Mouse (Mus musculus): ENCODE results near the gene Esrrb.
A peak's percentile ranks its signal among the peaks of the same experiment; 100 is the strongest.

The Esrrb gene

DNA sequence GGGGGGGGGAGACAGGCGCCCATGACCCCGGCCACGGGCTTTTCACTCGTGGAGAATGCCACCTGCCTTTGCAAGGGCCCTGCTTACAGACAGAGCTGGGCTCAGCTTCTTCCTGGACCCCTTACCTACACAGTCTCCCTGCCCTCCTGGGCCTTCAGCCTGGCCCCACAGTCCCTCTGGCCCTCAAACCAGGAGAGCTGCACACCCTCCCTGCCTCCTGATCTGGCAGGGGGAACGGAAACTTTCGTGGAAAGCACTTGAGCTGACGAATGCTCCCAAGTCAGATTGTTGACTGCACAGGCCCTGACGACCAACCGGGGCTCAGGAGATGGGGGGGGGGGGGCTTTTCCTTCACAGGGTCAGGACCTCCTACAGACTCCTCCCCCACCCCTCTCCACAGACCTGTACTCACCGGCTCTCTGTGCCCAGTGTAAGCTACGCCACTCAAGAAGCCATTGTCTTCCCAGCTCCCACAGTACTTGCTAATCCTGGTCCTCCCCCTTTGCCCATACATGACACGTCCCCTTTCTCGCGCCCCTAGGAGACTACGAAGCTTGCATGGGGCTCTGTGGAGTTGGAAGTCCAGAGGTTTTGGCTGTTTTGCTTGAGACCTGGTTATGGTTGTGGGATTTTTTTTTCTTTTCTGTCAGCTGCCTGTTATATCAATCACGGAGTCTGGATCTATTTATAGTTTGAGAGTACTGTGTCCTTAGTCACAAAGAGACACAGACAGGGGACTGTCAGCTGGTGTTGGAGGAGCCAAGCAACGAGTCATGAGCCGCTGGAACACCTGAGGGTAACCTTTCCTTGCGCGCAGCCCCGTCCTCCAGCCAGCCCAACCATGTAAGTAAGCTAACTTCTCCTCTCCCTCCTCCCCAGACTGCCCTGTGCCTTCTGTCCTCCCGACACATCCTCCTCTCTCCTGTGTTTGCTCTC lies at the start of gene Esrrb:
Gene Esrrb (plus strand): TSS at position 422 of the 936 bp plus-strand sequence.
- DNase-seq (ENCODE audit: low spot score) = no peak

DNA sequence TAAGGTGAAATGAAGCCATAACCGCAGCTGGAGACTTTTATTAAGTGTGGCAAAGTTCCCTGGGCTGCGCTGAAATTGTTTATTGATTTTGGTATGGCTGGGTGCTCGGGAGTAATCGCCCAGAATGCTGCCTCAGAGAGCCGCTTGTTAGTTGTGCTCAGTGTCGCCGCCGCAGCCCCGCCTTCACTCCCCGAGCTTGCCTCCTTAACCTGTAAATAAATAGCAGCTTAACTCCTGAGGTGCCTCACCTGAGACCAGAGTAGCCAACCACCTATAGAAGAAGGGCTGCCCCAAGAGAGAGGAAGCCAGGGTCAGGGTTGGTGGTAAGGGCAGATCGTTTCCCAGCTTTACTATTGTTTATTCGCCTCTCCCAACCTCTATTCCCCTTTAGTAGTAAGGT lies 40.3 kb upstream of the Esrrb start:
- no peak for DNase-seq (ENCODE audit: low spot score)

DNA sequence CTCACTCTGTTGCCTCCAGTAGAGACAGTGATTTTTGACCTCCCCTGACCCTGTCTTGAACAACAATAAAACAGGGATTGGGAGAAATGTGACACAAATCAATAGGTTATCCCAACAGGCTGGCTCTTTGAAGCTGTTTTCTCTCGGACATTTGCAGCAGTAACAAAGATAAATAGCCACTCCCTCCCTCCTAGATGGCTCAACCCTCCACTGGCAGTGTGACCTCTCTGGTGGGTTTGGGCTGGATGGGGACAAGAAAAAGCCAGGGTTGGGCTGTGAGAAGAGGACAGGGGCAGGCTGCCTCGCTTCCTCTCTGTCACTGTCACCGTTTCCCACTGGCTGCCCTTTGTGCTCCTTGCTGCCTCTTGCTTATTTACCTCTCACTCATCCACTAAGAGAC lies 36.6 kb upstream of the Esrrb start:
- DNase-seq (ENCODE audit: low spot score) = no peak

DNA sequence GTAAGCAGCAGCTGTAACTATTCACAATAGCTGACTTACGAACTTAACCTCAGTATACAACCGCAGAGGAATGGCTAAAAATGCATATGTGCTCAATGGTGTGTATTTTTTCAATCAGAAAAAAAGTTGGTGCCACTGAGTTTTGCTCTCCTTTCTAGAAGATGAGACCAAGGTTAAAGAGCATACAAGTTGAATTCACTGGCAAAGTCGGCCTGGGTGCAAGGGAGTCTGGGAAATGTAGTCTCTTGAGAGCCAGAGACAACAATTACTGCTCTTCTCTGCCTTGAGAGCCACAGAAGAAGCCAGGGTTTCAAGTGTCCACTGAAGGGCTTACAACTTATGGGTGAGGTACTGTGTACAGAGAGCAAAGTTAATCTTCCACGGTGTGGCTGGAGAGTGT lies 31.1 kb upstream of the Esrrb start:
- DNase-seq (ENCODE audit: low spot score) = no peak

DNA sequence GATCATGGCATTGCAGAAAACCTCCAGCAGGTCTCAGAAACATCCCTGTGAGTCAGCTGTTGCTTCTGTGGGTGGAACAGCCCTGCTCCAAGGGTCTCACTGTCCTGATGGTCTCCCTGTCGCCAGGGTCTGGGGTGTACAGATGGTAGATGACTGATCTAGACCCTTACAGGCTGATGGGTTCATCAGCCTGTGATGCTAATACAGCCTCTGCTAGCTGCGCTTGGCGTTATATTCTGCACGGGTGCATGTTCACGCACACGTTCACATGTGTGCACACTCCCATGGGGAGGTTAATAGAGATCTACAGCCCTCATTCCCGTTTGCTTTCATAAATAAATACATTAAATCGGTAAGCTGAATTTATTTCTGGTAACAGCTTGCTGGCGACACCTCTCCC lies 30.2 kb upstream of the Esrrb start:
- no peak for DNase-seq (ENCODE audit: low spot score)

DNA sequence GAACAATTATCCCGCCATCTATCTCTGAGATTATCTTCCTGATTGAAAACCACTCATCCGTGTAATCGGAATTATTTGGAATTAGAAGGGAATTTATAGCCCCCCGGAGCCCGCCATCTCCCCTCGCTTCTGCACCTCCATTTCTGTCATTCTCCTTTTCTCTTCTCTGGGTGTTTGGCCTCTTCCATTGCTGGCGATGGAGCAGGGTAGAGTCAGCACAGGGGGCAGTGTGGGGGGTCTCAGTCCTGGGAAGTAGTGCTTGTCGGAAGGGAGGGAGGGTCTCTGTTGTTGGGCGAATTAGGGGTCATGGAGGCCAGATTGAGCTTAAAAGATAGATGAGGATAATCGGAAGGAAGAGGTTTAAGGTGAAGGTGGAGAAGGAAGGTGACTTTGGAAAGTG lies 29.7 kb upstream of the Esrrb start:
- DNase-seq (ENCODE audit: low spot score) = no peak

DNA sequence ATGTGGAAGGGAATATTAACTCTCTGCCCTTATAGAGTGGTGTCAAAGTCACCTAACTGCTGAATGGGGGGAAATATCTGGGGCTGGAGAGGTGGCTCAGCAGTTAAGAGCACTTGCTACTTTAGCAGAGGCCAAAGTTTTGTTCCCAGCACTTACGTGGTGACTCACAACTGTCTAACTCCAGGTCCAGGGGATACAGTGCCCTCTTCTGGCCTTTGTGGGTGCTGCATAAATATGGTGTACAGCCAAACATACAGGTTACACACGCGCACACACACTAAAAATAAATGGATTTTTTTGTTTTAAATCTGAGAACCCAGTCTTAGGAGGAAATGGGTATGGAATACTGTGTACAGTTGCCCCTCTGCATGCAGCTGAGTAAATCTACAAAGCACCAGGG lies 24.7 kb upstream of the Esrrb start:
- no peak for DNase-seq (ENCODE audit: low spot score)

DNA sequence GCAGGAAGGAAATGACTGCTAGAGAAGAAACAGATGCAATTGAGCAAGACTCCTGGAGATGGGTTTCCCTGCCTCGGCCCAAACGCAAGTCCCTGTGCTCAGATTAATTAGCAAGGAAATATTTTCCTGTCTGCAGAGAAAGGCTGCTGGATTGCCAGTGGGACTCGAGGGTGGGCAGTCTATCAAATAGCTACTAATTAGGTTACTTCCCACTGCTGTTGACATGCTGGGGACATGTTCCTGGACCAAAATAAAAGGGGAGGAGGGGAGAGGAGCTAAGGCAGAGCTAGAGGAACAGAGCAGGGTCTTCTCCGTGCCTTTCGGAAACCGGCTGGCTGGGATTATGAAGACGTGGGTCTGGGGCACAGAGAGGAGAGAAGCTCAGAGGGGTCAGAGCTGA lies 24.0 kb upstream of the Esrrb start:
- DNase-seq (ENCODE audit: low spot score) = no peak

DNA sequence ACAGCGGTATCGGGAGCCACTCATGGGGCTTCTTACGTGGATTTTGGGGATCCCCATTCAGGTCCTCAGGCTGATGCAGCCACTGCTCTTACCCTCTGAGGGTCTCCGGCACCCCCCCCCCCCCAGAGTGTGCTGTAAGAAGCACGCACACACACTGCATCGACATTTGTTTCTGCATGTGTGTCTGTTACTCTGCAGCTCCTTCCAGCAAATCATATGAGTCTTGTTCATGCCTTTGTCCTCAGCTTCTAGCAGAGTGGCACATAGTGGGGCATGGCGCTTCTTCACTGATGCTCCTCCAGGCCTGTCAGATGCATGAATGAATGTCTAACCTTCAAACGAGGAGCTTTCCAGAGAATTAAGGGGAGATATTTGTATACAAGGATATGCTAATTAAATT lies 11.4 kb upstream of the Esrrb start:
- DNase-seq (ENCODE audit: low spot score) = no peak

DNA sequence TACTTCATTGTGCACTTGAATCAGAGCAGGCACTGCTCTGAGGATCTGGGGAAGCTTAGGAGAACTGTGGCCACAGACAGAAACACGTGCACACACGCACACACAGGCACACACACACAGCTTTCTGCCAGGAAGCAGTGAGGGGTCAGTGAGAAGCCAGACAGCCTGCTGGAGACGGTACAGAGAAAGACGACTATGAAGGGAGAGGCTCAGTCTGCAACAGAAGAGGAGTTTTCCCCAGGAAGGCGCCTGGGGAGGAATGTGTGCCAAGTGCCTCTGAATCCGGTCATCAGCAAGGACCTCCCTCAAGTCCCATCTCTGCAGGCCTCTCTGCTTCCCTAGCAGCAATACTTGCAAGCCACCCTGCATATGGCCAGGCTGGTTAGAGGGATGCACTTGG lies 1.5 kb upstream of the Esrrb start:
- no peak for DNase-seq (ENCODE audit: low spot score)

DNA sequence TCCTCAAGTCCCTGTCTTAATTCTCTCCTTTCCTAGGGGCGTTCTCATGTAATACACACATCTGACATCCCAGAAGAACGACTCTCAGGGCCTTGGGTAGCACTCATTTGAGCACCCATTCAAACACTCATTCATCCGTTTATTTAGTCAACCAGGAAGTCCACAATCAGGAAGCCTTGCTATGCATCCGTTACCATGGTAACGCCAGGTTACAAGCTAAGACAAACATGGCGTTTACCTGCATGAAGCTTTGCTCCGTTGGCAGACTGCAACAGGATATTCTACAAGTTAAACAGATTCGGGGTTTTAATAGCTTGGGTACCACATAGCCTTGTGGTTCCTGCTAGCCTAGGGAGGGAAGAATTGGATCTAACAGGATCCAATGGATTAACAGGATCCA lies 1.0 kb upstream of the Esrrb start:
- no peak for DNase-seq (ENCODE audit: low spot score)

DNA sequence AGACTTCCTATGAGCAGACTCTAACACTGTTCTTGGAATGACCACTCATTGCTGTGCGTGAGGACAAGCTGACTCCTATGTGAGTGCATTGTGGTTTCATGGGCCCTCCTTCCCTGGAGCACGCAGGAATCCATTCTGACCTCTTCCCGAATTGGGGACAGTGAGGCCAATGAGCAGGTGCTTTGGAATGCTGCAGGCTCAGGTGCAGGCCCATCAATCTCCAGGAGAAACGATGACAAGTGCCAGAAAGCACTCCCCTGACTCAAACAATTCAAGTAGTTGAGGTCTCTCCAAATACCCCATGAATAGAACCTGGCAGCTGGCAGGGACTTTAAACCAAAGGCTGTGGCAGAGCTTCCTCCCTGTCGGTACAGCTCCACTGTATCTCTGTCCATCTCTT lies 3.4 kb downstream of the Esrrb start:
- DNase-seq (ENCODE audit: low spot score) = no peak

DNA sequence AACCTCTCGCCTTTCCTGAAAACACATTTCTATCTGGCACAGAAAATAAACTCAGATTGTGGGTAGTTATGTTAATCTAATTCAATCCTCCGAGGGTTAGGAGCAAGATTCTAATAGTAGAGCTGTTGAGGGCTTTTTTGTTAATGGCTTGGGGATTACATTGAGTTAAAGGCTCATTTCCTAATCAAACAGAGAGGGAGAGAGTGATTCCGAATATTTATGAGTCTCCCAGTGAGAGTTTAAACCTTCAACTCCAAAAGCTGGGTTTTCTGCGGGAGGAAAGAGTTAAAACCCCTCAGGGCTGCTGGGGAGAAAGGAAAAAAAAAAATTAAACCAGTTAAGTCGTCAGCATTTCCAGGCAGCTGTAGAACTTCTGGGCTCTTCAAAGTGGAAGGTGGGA lies 3.8 kb downstream of the Esrrb start:
- DNase-seq (ENCODE audit: low spot score) = no peak

DNA sequence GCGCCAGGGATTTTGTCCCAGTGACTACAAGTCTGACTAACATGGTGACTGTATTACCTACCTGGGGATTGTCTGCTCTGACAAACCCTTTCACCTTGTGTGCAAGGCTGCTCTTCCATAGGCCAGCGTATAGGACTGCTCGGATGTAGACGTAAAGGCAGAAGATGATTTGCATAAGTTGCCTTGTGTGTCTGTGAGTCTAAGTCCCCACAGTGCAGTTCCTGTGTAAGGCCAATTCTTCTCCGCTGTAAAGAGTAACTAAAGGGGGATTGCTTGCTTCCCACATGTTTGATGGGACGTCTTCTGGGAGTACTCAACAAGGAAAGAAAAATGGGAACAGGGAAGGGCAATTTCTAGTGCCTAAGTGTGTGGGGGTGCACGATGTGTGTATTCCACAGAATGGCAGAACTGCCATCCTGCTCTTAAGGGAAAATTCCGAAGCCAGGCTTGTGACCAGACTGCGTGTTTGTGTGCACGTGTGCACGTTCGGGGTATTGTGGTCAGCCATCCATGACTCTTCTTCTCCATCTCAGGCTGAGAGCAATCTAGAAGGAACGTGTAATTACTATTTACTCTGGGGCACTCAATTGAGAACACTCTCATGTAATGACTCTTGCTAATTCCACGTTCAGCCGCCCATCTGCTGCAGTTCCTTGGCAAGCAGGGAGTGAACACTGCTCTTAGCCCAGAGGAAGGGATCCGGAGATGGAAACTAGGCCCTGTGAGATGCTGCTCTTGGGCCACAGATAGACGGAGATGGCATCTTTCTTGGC lies 9.9 kb downstream of the Esrrb start:
- no peak for DNase-seq (ENCODE audit: low spot score)

DNA sequence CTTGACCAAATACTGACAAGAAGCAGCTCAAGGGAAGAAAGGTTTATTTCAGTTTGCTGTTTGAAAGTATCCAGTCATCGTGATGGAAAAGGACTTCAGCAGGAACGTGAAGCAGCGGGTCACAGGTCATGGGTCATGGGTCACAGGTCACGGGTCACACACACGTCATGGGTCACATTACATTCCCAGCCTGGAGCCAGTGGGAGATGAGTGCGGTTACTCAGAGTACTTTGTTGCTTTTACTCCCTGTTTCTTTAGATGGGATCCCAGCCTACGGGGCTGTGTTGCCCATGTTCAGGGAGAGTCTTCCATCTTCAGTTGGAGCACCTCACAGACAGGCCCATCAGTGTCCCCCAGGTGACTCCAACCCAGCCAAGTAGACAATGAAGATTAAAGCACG lies 13.4 kb downstream of the Esrrb start:
- no peak for DNase-seq (ENCODE audit: low spot score)

DNA sequence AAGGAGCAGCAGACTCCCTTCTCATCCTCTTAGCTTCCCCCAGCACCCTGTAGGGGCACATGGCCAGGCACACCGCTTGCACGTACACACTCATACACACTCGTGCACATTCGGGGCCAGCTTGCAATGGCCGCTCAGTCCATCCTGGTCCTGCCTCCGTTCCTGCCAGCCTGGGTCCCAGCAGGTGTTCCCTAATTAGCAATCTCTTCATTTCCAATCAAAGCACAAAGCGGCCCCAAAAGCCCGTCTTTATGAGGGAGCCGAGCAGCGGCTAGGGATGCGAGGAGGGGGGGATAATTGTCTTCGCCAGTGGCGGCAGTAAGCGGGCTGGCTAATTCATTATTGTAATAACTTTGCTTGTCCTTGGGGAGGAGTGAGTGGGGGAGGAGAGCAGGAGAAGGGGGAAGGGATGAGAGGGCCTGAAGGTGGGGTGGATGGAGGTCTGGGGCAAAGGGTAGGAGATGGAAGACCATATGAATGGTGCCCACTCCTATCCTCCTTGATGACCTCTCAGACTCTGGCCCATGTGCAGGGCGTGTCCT lies 18.8 kb downstream of the Esrrb start:
- no peak for DNase-seq (ENCODE audit: low spot score)

DNA sequence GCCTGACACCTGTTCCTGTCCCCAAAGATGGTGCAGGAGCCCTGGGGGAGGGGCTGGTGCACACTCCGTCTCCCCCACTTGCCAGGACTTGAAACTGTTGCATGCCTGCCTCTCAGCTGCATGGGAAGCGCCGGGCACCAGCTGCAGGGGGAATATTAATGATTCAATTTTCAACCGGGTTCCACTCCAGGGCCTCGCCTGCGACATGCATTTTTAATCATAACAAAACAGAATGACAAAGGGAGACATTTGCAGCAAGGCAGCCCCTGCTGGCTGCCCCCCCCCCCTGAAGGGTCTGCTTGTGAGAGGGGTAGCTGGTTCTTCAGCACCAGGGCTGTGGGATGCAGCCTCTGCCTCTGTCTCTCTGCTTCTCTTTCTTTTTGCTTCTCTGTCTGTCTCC lies 22.9 kb downstream of the Esrrb start:
- no peak for DNase-seq (ENCODE audit: low spot score)

DNA sequence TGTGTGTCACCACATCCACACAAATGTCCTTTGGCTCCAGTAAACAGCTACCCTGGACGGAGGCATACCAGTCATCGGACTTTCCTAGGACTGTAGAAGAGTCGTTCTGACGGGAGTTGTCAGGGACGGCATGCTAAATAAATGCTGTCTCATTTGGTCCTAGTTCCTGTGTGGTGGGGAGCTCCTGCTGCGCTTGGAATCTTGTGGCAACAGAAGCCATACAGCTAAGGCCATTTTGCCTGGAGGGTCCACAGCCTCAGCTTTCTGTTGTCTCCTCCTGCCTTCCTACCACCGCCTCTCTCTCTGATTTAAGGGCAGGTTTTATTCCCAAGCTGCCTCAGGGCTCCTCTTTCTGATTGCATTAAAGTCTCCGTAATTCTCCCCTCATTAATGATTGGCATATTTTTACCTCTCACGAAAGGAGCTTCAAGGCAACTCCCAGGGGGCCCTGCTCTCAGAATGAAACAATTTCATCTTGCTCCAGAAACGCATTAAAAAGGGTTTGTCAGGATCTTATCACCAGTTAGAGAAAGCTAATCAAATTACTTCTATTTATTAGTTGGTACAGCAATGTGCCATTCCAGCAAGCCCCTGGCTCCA lies 26.9 kb downstream of the Esrrb start:
- DNase-seq (ENCODE audit: low spot score) = no peak

DNA sequence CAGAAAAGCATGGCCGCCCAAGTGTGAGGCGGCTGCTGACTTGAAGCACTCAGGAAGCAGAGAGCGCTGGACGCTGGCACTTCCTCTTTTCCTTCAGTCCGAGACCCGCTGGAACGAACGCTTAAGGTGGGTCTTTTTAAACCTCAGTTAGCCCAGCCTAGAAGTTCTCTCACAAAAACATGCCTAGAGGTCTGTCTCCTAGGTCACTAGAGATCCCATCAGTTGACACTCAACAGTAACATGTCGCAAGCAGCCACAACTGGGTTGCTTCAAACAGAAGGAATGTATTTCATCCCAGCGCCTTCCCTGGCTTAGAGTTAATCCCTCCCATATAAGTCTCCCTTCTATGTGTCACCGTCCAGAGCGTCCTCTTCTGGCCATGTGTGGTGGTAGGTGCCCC lies 33.9 kb downstream of the Esrrb start:
- DNase-seq (ENCODE audit: low spot score) = no peak

DNA sequence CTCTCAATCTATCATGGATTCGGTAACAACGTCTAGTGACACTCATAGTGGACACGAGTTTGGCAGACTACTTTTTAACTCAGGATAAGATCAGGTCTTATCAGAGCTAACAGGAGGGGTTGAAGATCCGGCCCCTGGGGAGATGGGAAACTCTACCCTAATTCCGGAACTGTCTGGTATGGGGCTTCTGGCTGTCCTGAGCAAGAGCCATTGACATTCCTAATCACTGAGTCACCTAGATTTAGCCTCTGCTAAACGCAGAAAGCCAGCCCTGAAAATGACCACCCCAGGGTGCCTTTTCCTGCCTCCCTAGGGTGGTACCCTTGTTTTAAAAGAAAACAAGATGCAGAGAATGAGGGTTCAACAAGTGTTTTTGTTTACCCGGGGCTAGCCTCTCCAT lies 34.4 kb downstream of the Esrrb start:
- DNase-seq (ENCODE audit: low spot score) = no peak

DNA sequence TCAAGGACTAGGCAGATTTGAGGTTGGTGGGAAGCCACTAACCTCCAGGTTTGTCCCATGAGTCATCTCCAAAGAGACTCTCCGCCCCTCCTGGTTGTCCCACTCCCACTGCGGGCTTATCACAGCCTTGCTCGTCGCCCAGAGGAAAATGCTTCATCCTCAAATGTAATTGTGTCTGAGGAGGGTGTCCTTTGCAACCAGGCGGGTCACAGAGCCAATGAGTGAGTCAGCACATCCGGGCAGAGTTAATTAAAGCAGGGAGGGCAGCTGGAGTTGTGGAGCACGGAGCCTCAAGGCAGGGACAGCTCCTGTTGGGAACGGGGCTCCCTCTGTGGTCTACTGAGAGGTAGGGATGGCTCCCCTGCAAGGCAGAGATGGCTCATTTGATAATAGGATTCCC lies 37.8 kb downstream of the Esrrb start:
- no peak for DNase-seq (ENCODE audit: low spot score)

DNA sequence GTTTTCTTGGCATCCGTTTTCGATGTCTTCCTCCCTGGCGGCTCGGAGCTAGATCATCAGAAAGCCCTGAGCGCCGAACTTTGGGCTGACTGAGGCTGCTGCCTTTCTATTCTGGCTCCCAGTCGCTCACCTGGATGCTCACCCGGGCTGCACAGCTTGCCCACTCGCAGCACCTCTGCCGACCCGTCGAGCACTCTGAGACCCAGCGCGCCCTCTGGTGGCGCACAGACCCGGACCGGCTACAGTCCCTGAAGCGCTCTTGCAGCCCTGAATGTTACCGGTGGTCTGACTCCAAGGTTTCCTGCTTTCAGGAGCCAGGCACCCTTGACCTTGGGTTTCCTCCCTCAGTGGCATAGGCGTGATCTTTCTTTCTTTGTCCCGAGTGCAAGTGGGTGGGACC lies 41.8 kb downstream of the Esrrb start:
- DNase-seq (ENCODE audit: low spot score) = peak; percentile 29

DNA sequence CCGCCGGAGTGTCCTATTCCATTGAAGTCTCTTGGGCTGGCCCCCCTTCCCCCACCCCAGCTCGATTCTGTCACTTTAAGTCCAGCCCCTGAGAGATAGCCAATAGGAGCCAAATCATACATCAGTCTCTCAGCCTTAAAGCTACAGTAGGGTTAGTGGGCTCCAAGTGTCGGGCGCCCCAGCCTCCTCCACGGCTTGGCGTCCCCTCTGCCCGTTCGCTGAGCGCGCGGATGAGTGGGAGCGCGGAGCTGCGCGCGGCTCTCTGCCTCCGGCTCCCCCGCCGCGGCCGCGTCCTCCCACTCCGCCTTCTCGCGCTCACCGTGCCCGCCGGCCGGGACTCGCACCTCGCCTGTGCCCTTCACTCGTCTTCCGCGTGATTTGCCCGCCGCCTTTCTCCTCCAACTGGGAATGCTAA lies 60.6 kb downstream of the Esrrb start:
- DNase-seq (ENCODE audit: low spot score) = peak; percentile 13
